Mouse (Mus musculus) heart, adult 2 months (tissue): Measurements from ENCODE around the gene Tmem132b. TPM values are rescaled to one million over a fixed set of nuclear protein-coding genes. Genes with fewer than 3 reads are reported as not detected.

Experiments used
- DNase-seq, 2 experiments: peaks; one replicate each; pipeline ENCODE4 v3.0.0; 2021
- H3K27ac ChIP-seq: fragments of 200-600 bp; 2 replicates; pipeline ENCODE4 v1.8.1; 2022
- H3K27me3 ChIP-seq: fragments of 200-500 bp; 2 replicates; pipeline ENCODE4 v1.6.1; 2012; ENCODE audit warnings: mild to moderate bottlenecking, low read length, inconsistent platforms, mixed read lengths; ENCODE audit not compliant: control insufficient read depth, insufficient read depth
- H3K36me3 ChIP-seq: fragments of 200-500 bp; 2 replicates; pipeline ENCODE4 v1.6.1; 2012; ENCODE audit warnings: low read length, inconsistent platforms; ENCODE audit not compliant: control insufficient read depth, insufficient read depth
- H3K4me1 ChIP-seq: fragments of 200-500 bp; 2 replicates; pipeline ENCODE4 v1.6.1; 2011; ENCODE audit warnings: low read length; ENCODE audit not compliant: control insufficient read depth, insufficient read depth
- H3K4me3 ChIP-seq: fragments of 200-600 bp; 2 replicates; pipeline ENCODE4 v1.8.1; 2022
- H3K79me2 ChIP-seq: fragments of 200-500 bp; replicated peaks from 2 replicates; pipeline ENCODE4 v1.6.1; 2012; ENCODE audit warnings: mild to moderate bottlenecking, inconsistent platforms, low read length, moderate library complexity, mixed read lengths; ENCODE audit not compliant: control insufficient read depth, insufficient read depth
- H3K9ac ChIP-seq: fragments of 200-500 bp; 2 replicates; pipeline ENCODE4 v1.6.1; 2012; ENCODE audit warnings: low read depth, mild to moderate bottlenecking, control low read depth, inconsistent platforms, low read length, mixed read lengths
- CTCF ChIP-seq: fragments of 200-600 bp; IDR thresholded peaks from 2 replicates; pipeline ENCODE4 v1.8.1; 2022; ENCODE audit warnings: antibody characterized with exemption, mild to moderate bottlenecking, moderate library complexity
- EP300 ChIP-seq: fragments of 200-500 bp; IDR thresholded peaks from 2 replicates; pipeline ENCODE4 v1.6.1; 2011; ENCODE audit warnings: low read depth, low read length, control low read depth; ENCODE audit not compliant: insufficient read depth
- POLR2A ChIP-seq: fragments of 200-500 bp; IDR thresholded peaks from 2 replicates; pipeline ENCODE4 v1.6.1; 2011; ENCODE audit warnings: mild to moderate bottlenecking, low read depth, low read length, control low read depth; ENCODE audit not compliant: insufficient read depth
- WGBS: fragments of 180-500 bp; shearing (Covaris S2); methylation state at CpG from one replicate; pipeline ENCODE4 v1.1.7; 2018; 5-methylcytosine and 5-hydroxymethylcytosine counted together
- intact Hi-C: fragments of 180-260 bp; cut with DNase I; formaldehyde crosslinking; loops from one replicate; pipeline ENCODE4 v1.15.1; 2025
- polyA plus RNA-seq: library from polyadenylated mRNA; depleted of rRNA; stranded (reverse); fragments of >200 nt; gene quantifications from 2 replicates; pipeline ENCODE4 v1.2.3, GENCODE M21; 2012
- total RNA-seq, 2 experiments: library from RNA; stranded (reverse); gene quantifications; 2 replicates each; pipeline ENCODE4 v1.2.3; 2021

Tmem132b gene
- total and polyA plus RNA-seq, 3 experiments, result not detected

GRCm38 (mm10) chr5:125505968-125506367 is 25.6 kb upstream of the Tmem132b start:
- no peak overlapping the region for H3K9ac ChIP-seq
- H3K27ac ChIP-seq, result no peak overlapping the region
- no peak overlapping the region for H3K4me3 ChIP-seq
- intact Hi-C loops, result no loop called here
- no peaks in the 10 kb centered on the region for H3K36me3 ChIP-seq
- DNase-seq, result no peak
- no peaks in the 10 kb centered on the region for H3K4me1 ChIP-seq
- no peak for TF ChIP-seq POLR2A
- TF ChIP-seq CTCF, result no peak
- TF ChIP-seq EP300, result no peak
- 84% methylated on average over 15 of the region's 15 CpGs for WGBS
- H3K79me2 ChIP-seq, result no peaks in the 10 kb centered on the region
- H3K27me3 ChIP-seq, result no peaks in the 10 kb centered on the region

GRCm38 (mm10) chr5:125507582-125507981 is 24.0 kb upstream of the Tmem132b start:
- no peak for DNase-seq
- Histone ChIP-seq H3K9ac (no peak overlapping the region), H3K4me1 (no peaks in the 10 kb centered on the region), H3K79me2 (no peaks in the 10 kb centered on the region), H3K4me3 (no peak overlapping the region), H3K36me3 (no peaks in the 10 kb centered on the region), H3K27ac (no peak overlapping the region), H3K27me3 (no peaks in the 10 kb centered on the region)
- TF ChIP-seq EP300 (no peak), CTCF (peak; percentile 44), POLR2A (no peak)
- intact Hi-C loops, result no loop called here
- WGBS, result 93% methylated on average over 9 of the region's 9 CpGs

DNA sequence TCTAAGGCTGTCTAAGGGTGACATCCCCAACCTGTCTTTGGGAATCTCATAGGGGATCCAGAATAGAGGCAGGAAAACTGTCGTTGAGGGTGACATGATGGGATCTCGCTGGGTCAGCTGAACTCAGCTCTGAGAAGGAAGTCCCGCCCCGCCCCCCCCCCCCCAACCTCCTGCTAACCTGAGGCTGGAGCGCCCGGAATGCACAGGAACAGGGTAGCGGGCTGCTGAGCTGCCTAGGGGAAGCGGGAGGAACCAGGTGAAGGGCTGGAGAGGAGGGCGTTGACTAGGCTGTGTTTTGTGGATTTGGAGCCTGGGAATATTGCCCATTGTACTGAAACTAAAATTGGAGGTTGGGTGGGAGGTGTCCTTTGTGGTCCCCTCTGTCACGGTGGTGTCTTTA is 23.6 kb upstream of the Tmem132b start:
- TF ChIP-seq CTCF (no peak), EP300 (no peak), POLR2A (no peak)
- H3K79me2 ChIP-seq, result no peaks in the 10 kb centered on the region
- no peaks in the 10 kb centered on the region for H3K36me3 ChIP-seq
- no peak overlapping the region for H3K27ac ChIP-seq
- no peak overlapping the region for H3K4me3 ChIP-seq
- 91% methylated on average over 10 of the region's 10 CpGs for WGBS
- no peak overlapping the region for H3K9ac ChIP-seq
- H3K4me1 ChIP-seq, result no peaks in the 10 kb centered on the region
- intact Hi-C loops, result no loop called here
- DNase-seq, result no peak
- no peaks in the 10 kb centered on the region for H3K27me3 ChIP-seq

GRCm38 (mm10) chr5:125509541-125509940 is 22.0 kb upstream of the Tmem132b start:
- no peak for TF ChIP-seq EP300
- TF ChIP-seq CTCF, result peak; percentile 83
- Histone ChIP-seq H3K36me3 (no peaks in the 10 kb centered on the region), H3K4me1 (no peaks in the 10 kb centered on the region), H3K4me3 (no peak overlapping the region), H3K79me2 (no peaks in the 10 kb centered on the region), H3K27ac (no peak overlapping the region), H3K9ac (no peak overlapping the region), H3K27me3 (no peaks in the 10 kb centered on the region)
- intact Hi-C loops, result no loop called here
- no peak for DNase-seq
- 59% methylated on average over 5 of the region's 5 CpGs for WGBS

DNA sequence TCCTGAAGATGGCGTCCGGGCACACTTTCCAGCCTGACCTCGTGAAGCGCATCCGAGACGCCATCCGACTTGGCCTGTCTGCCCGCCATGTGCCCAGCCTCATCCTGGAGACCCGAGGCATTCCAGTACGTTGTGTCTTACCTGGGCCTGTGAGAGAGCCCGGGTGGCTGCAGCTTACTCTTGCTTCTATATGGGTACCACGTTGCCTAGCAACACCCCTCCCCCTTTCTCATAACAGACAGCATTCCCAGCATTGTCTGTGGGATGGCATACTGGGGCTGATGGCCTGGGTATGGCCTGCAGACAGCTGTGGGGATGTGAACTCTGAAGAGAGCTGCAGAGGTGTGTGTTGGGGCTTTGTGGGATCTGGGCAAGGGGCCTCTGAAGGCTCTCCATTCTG is 16.6 kb upstream of the Tmem132b start:
- no peak for DNase-seq
- H3K9ac ChIP-seq, result no peak overlapping the region
- H3K4me3 ChIP-seq, result no peak overlapping the region
- no peaks in the 10 kb centered on the region; the same call in 1 of the 2 replicates for H3K4me1 ChIP-seq
- H3K27ac ChIP-seq, result no peak overlapping the region
- WGBS, result 91% methylated on average over 12 of the region's 12 CpGs
- H3K36me3 ChIP-seq, result no peaks in the 10 kb centered on the region
- intact Hi-C loops, result no loop called here
- TF ChIP-seq EP300, result no peak
- no peak for TF ChIP-seq POLR2A
- TF ChIP-seq CTCF, result no peak
- no peaks in the 10 kb centered on the region for H3K79me2 ChIP-seq
- H3K27me3 ChIP-seq, result no peaks in the 10 kb centered on the region

- H3K27ac ChIP-seq, result no peak overlapping the region
- no peak overlapping the region for H3K4me3 ChIP-seq
- DNase-seq, result no peak
- no peaks in the 10 kb centered on the region for H3K79me2 ChIP-seq
- no peaks in the 10 kb centered on the region for H3K27me3 ChIP-seq
- no peak overlapping the region for H3K9ac ChIP-seq
- no peaks in the 10 kb centered on the region for H3K36me3 ChIP-seq
- intact Hi-C loops, result no loop called here
- 80% methylated on average over 5 of the region's 5 CpGs for WGBS
- no peaks in the 10 kb centered on the region; the same call in 1 of the 2 replicates for H3K4me1 ChIP-seq
- TF ChIP-seq POLR2A (no peak), CTCF (peak; percentile 62)
Measured at GRCm38 (mm10) chr5:125518640-125519039, 12.9 kb upstream of the Tmem132b start.
